Mouse (Mus musculus): Measurements from ENCODE around the gene Atoh7.

GRCm38 (mm10) chr10:63124016-63124415 lies 24.6 kb downstream of the Atoh7 start:
- TF ChIP-seq KAT2A (conservative IDR thresholded peaks at IDR 0.05; ENCODE audit: low read depth, low read length) (no peak), POLR2A (IDR thresholded peaks at IDR 0.05; ENCODE audit: control insufficient read depth in 1 of 2, insufficient read depth in 1 of 2, low read depth in 1 of 2, low read length in 2 of 2, poor library complexity in 1 of 2) (no peak), EP300 (IDR thresholded peaks at IDR 0.05; ENCODE audit: low read depth in 1 of 2, low read length in 2 of 2) (no peak), ZNF384 (IDR thresholded peaks at IDR 0.05; ENCODE audit: low read depth, low read length) (no peak), GATA1 (IDR thresholded peaks at IDR 0.05; ENCODE audit: low read depth, low read length) (no peak)

Measured in MEL (cell line).